16 mouse cellular contexts compared by ENCODE assay signal in genomic region chr3:102664665-102665190, GRCm38 (mm10).
"Had no signal": no experiment of that assay in that cellular context is flagged by ENCODE, and none has a peak within 500 bp of the region (broad histone marks: within the 10 kb centered on the region; RNA-seq: fewer than 3 reads in every experiment).

No protein-coding gene starts in this region.

- ATAC-seq: midbrain, embryonic 15.5 days had no signal

- H3K4me1 ChIP-seq: liver, embryonic 15.5 days; midbrain, embryonic 15.5 days; neural tube, embryonic 12.5 days; stomach, embryonic 15.5 days had no signal

- H3K36me3 ChIP-seq: limb, embryonic 13.5 days; liver, embryonic 15.5 days; midbrain, embryonic 15.5 days; neural tube, embryonic 12.5 days; stomach, embryonic 15.5 days had no signal

- DNase-seq: kidney, adult 9 months; kidney, postnatal 36 days; layer of hippocampus, adult 9-11 months; layer of hippocampus, postnatal 36 days; lung, embryonic 14.5 days; lung, postnatal 10 days; right cerebral cortex, postnatal 14 days; thymus, adult 2 months; thymus, postnatal 36 days had no signal

- H3K4me3 ChIP-seq: limb, embryonic 13.5 days; liver, embryonic 15.5 days; midbrain, embryonic 15.5 days; neural tube, embryonic 12.5 days; stomach, embryonic 15.5 days had no signal

- H3K27ac ChIP-seq: kidney, postnatal 0 days; limb, embryonic 13.5 days; liver, embryonic 15.5 days; macrophage; midbrain, embryonic 15.5 days; neural tube, embryonic 12.5 days; stomach, embryonic 15.5 days had no signal

- H3K9me3 ChIP-seq: limb, embryonic 13.5 days; liver, embryonic 15.5 days; midbrain, embryonic 15.5 days; neural tube, embryonic 12.5 days; stomach, embryonic 15.5 days had no signal

- H3K9ac ChIP-seq: limb, embryonic 13.5 days; liver, embryonic 15.5 days; lung, embryonic 14.5 days; midbrain, embryonic 15.5 days; neural tube, embryonic 12.5 days; stomach, embryonic 15.5 days had no signal

- H3K27me3 ChIP-seq: limb, embryonic 13.5 days; liver, embryonic 15.5 days; midbrain, embryonic 15.5 days; neural tube, embryonic 12.5 days; stomach, embryonic 15.5 days had no signal

- H3K4me2 ChIP-seq: limb, embryonic 13.5 days; liver, embryonic 15.5 days; lung, embryonic 14.5 days; midbrain, embryonic 15.5 days; neural tube, embryonic 12.5 days; stomach, embryonic 15.5 days had no signal
